Mouse (Mus musculus) embryo, embryonic 10 days (tissue): ENCODE data around the gene Ang6.
"Not testable (repeated sequence)": the region's sequence is repeated elsewhere in the genome, so short reads cannot be mapped to it uniquely, and the experiment has no call there.

Experiments used
- DNase-seq: peaks from one replicate; pipeline ENCODE4 v3.0.0-alpha.2; 2015; ENCODE audit warnings: low spot score

Ang6 gene

GRCm38 (mm10) chr14:44002169-44002568 lies at the start of gene Ang6:
Gene Ang6 (minus strand): TSS chr14:44002269.
- DNase-seq: no peak

GRCm38 (mm10) chr14:44046567-44046966 lies 44.5 kb upstream of the Ang6 start:
- DNase-seq: not testable (repeated sequence)

GRCm38 (mm10) chr14:44031828-44032227 lies 29.8 kb upstream of the Ang6 start:
- not testable (repeated sequence) for DNase-seq

GRCm38 (mm10) chr14:44009686-44010085 lies 7.6 kb upstream of the Ang6 start:
- DNase-seq: not testable (repeated sequence)

- DNase-seq: not testable (repeated sequence)
Measured at GRCm38 (mm10) chr14:44008021-44008420, 6.0 kb upstream of the Ang6 start.

GRCm38 (mm10) chr14:44001600-44001999 lies 469 bp downstream of the Ang6 start:
- DNase-seq: no peak

- DNase-seq: not testable (repeated sequence)
Measured at GRCm38 (mm10) chr14:43998455-43999000, 3.5 kb downstream of the Ang6 start.

GRCm38 (mm10) chr14:43987404-43987803 lies 14.7 kb downstream of the Ang6 start:
- peak; percentile 75 for DNase-seq

GRCm38 (mm10) chr14:43986147-43986546 lies 15.9 kb downstream of the Ang6 start:
- DNase-seq: no peak

- peak; percentile 75 for DNase-seq
Measured at GRCm38 (mm10) chr14:43983897-43984296, 18.2 kb downstream of the Ang6 start.

- DNase-seq: no peak
Measured at GRCm38 (mm10) chr14:43983454-43983853, 18.6 kb downstream of the Ang6 start.

GRCm38 (mm10) chr14:43956769-43957168 lies 45.3 kb downstream of the Ang6 start, which contains the start of gene Ang5:
Gene Ang5 (plus strand): TSS chr14:43957069.
- DNase-seq: not testable (repeated sequence)

- not testable (repeated sequence) for DNase-seq
Measured at GRCm38 (mm10) chr14:43955074-43955473, 47.0 kb downstream of the Ang6 start.

GRCm38 (mm10) chr14:43953382-43953781 lies 48.7 kb downstream of the Ang6 start:
- not testable (repeated sequence) for DNase-seq
